Mouse (Mus musculus) stomach, embryonic 14.5 days (tissue): ENCODE results near the gene Oasl1. TPM values are rescaled to one million over a fixed set of nuclear protein-coding genes. Genes with fewer than 3 reads are reported as not detected.
A peak's percentile ranks its signal among the peaks of the same experiment; 100 is the strongest.

ENCODE experiments used
- ATAC-seq: fragments of 200-750 bp; cut with Nextera tagmentation; 2 replicates; pipeline ENCODE4 v1.8.0; 2017; ENCODE audit warnings: low read depth, moderate TSS enrichment; ENCODE audit not compliant: insufficient number of reproducible peaks, insufficient read depth, low FRiP score
- H3K27ac ChIP-seq: fragments of 300-500 bp; sonication (generic); 2 replicates; pipeline ENCODE4 v1.5.1; 2014; ENCODE audit warnings: mild to moderate bottlenecking, low read length, moderate library complexity, mixed read lengths
- H3K27me3 ChIP-seq: fragments of 300-500 bp; sonication (generic); 2 replicates; pipeline ENCODE4 v1.6.1; 2014; ENCODE audit warnings: low read length, control low read depth, mixed read lengths; ENCODE audit not compliant: control insufficient read depth, insufficient read depth
- H3K36me3 ChIP-seq: fragments of 300-500 bp; sonication (generic); 2 replicates; pipeline ENCODE4 v1.6.1; 2014; ENCODE audit warnings: mild to moderate bottlenecking, control low read depth, low read length, moderate library complexity, mixed read lengths; ENCODE audit not compliant: control insufficient read depth, insufficient read depth
- H3K4me1 ChIP-seq: fragments of 300-500 bp; sonication (generic); 2 replicates; pipeline ENCODE4 v1.6.1; 2014; ENCODE audit warnings: low read length, control low read depth, mixed read lengths; ENCODE audit not compliant: control insufficient read depth, insufficient read depth
- H3K4me2 ChIP-seq: fragments of 300-500 bp; sonication (generic); replicated peaks from 2 replicates; pipeline ENCODE4 v1.6.1; 2014; ENCODE audit warnings: low read depth, low read length, control low read depth
- H3K4me3 ChIP-seq: fragments of 300-500 bp; sonication (generic); 2 replicates; pipeline ENCODE4 v1.5.1; 2014; ENCODE audit warnings: low read depth, low read length, control low read depth
- H3K9ac ChIP-seq: fragments of 300-500 bp; sonication (generic); replicated peaks from 2 replicates; pipeline ENCODE4 v1.6.1; 2014; ENCODE audit warnings: low read depth, mild to moderate bottlenecking, control low read depth, low read length, moderate library complexity, mixed read lengths
- H3K9me3 ChIP-seq: fragments of 300-500 bp; sonication (generic); 2 replicates; pipeline ENCODE4 v1.6.1; 2016; ENCODE audit warnings: low read depth, low read length, control low read depth; ENCODE audit not compliant: control insufficient read depth
- WGBS: fragments of 180-500 bp; shearing (Covaris S2); extraction: QIAGEN DNeasy Blood & Tissue Kit; methylation state at CpG from one replicate; pipeline ENCODE4 v1.1.7; 2014; 5-methylcytosine and 5-hydroxymethylcytosine counted together
- polyA plus RNA-seq: library from polyadenylated mRNA; unstranded; fragments of >200 nt; fragmentation: Nextera tagmentation; extraction: Ambion mirVana; gene quantifications from 2 replicates; pipeline ENCODE4 v1.2.1, GENCODE M21; 2014

Oasl1 gene
- polyA plus RNA-seq, 1 experiment from 2014 or later, result 0.75 TPM

GRCm38 (mm10) chr5:114949812-114950211 is 26.8 kb downstream of the Oasl1 start:
- Histone ChIP-seq H3K4me3 (no peak overlapping the region), H3K27me3 (no peaks in the 10 kb centered on the region), H3K27ac (no peak overlapping the region), H3K4me2 (no peak overlapping the region), H3K9me3 (no peaks in the 10 kb centered on the region), H3K9ac (no peak overlapping the region), H3K4me1 (peaks cover 10% of the 10 kb centered on the region; the same call in 1 of the 2 replicates), H3K36me3 (peaks cover 39% of the 10 kb centered on the region; the same call in 1 of the 2 replicates)
- ATAC-seq, result no peak
- 83% methylated on average over 9 of the region's 9 CpGs for WGBS

DNA sequence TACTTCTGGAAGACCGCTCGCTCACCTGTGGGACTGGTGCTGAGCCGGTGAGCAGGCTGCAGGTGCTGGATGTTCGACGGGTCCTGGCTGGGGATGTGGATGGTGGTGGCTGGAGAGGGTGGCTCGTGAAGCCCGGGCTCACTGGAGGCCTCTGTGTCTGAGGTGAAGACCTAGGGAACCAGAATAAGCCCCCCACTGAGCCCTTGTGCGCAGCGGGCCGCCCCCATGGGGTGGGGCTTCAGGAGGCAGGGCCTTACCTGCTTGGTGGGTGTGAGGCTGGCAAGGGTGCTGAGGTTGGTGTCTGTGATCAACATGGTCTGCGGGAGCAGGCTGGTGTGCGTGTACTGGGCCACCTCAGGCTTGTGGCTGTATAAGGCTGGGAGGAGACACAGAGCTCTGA is 27.6 kb downstream of the Oasl1 start:
- Histone ChIP-seq H3K36me3 (peaks cover 39% of the 10 kb centered on the region; the same call in 1 of the 2 replicates), H3K27ac (no peak overlapping the region), H3K27me3 (no peaks in the 10 kb centered on the region), H3K4me3 (no peak overlapping the region), H3K4me2 (no peak overlapping the region), H3K4me1 (peaks cover 10% of the 10 kb centered on the region; the same call in 1 of the 2 replicates), H3K9ac (no peak overlapping the region), H3K9me3 (no peaks in the 10 kb centered on the region)
- 75% methylated on average over 12 of the region's 12 CpGs for WGBS
- ATAC-seq, result no peak

- no peak overlapping the region for H3K9ac ChIP-seq
- ATAC-seq, result no peak
- WGBS, result 78% methylated on average over 21 of the region's 21 CpGs
These were observed 28.3 kb downstream of the Oasl1 start for GRCm38 (mm10) chr5:114951279-114951880.

GRCm38 (mm10) chr5:114953326-114953725 is 30.3 kb downstream of the Oasl1 start:
- Histone ChIP-seq H3K4me1 (peaks cover 9% of the 10 kb centered on the region; the same call in 1 of the 2 replicates), H3K4me3 (no peak overlapping the region), H3K27ac (no peak overlapping the region), H3K27me3 (no peaks in the 10 kb centered on the region), H3K9ac (no peak overlapping the region), H3K4me2 (no peak overlapping the region), H3K36me3 (peaks cover 14% of the 10 kb centered on the region; the same call in 1 of the 2 replicates), H3K9me3 (no peaks in the 10 kb centered on the region)
- WGBS, result 81% methylated on average over 14 of the region's 14 CpGs
- no peak for ATAC-seq

More at GRCm38 (mm10) chr5:114951279-114951880, 28.3 kb downstream of the Oasl1 start:
- Histone ChIP-seq H3K36me3 (peaks cover 32% of the 10 kb centered on the region; the same call in 1 of the 2 replicates), H3K27me3 (no peaks in the 10 kb centered on the region), H3K9me3 (no peaks in the 10 kb centered on the region), H3K4me3 (no peak overlapping the region), H3K4me2 (no peak overlapping the region), H3K27ac (no peak overlapping the region), H3K4me1 (peaks cover 10% of the 10 kb centered on the region; the same call in 1 of the 2 replicates)

- H3K9me3 ChIP-seq, result no peaks in the 10 kb centered on the region
- no peak overlapping the region for H3K9ac ChIP-seq
- no peak overlapping the region for H3K27ac ChIP-seq
- H3K4me1 ChIP-seq, result no peaks in the 10 kb centered on the region
- no peaks in the 10 kb centered on the region for H3K36me3 ChIP-seq
- H3K4me2 ChIP-seq, result no peak overlapping the region
- 87% methylated on average over 5 of the region's 5 CpGs for WGBS
- H3K4me3 ChIP-seq, result no peak overlapping the region
- H3K27me3 ChIP-seq, result no peaks in the 10 kb centered on the region
- no peak for ATAC-seq
These were observed 35.0 kb downstream of the Oasl1 start for GRCm38 (mm10) chr5:114958069-114958468.

GRCm38 (mm10) chr5:114961590-114962360 is 38.7 kb downstream of the Oasl1 start:
- 27% methylated on average over 4 of the region's 4 CpGs for WGBS
- H3K4me2 ChIP-seq, result no peak overlapping the region
- H3K4me3 ChIP-seq, result no peak overlapping the region
- ATAC-seq, result no peak
- H3K4me1 ChIP-seq, result peaks cover 5% of the 10 kb centered on the region; the same call in 1 of the 2 replicates
- H3K27me3 ChIP-seq, result no peaks in the 10 kb centered on the region
- H3K9me3 ChIP-seq, result no peaks in the 10 kb centered on the region
- H3K27ac ChIP-seq, result no peak overlapping the region
- no peaks in the 10 kb centered on the region for H3K36me3 ChIP-seq
- no peak overlapping the region for H3K9ac ChIP-seq

GRCm38 (mm10) chr5:114964315-114964966 is 41.4 kb downstream of the Oasl1 start:
- H3K9ac ChIP-seq, result no peak overlapping the region
- H3K4me2 ChIP-seq, result 0 out of 2 replicates have a peak overlapping the region, but pooled peaks have one; percentile 22
- no peaks in the 10 kb centered on the region for H3K9me3 ChIP-seq
- no peaks in the 10 kb centered on the region for H3K27me3 ChIP-seq
- H3K36me3 ChIP-seq, result no peaks in the 10 kb centered on the region
- 30% methylated on average over 7 of the region's 7 CpGs for WGBS
- peak; percentile 68 for ATAC-seq
- peak overlapping the region; percentile 88 for H3K27ac ChIP-seq
- H3K4me1 ChIP-seq, result peaks cover 8% of the 10 kb centered on the region; the same call in 1 of the 2 replicates
- H3K4me3 ChIP-seq, result no peak overlapping the region
